Mouse (Mus musculus): Measurements from ENCODE around the gene Ankrd17. TPM values are rescaled to one million over a fixed set of nuclear protein-coding genes. Genes with fewer than 3 reads are reported as not detected.

Ankrd17 gene
- total and polyA plus RNA-seq, 3 experiments = 34.6 to 67.3 (median 35.0) TPM

DNA sequence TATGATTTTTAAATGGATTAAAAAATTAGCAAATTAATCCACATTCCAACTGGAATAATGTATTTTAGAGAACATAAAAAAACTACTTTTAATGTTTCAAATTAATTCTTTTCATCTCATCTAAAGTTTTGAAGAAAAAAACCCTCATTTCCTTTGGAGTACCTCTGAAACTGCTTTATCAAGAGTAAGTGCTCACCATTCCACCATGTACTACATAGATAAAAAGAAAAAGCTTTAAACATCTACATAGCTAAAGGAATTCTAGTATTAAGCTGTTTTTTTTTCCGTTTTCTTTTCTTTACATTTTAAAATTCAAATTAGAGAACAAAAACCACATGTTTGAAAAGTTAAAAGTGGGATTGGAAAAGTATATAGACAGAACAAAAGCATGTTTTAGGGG, 86.3 kb downstream of the Ankrd17 start (continued):
- TF ChIP-seq CHD2 (IDR thresholded peaks at IDR 0.05; ENCODE audit: low read length) (no peak), RAD21 (IDR thresholded peaks at IDR 0.05; ENCODE audit: low read depth, low read length) (no peak), GATA1 (IDR thresholded peaks at IDR 0.05; ENCODE audit: low read depth, low read length) (0 out of 2 replicates have a peak, but pooled peaks have one; percentile 16)

DNA sequence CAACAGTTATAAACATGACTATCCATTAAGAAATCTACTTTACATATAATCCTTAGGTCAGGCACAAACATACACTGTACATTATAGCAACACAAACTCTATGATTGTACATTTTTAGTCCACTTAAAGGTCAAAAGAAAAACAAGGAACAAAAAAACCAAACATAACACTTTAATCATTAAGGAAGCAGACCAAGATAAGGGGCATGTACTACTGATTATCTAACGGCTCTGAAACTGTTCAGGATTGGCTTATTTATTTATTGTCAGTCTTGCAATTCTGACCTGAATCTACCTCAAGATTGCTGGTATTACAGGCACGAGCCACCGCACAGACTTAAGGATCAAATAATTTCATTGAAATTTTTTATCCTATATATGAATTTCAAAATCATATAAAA, 87.0 kb downstream of the Ankrd17 start:
- TF ChIP-seq NELFE (IDR thresholded peaks at IDR 0.05; ENCODE audit: low read depth, low read length) (no peak), MYB (IDR thresholded peaks at IDR 0.05; ENCODE audit: low read depth, low read length) (peak; percentile 78), MXI1 (IDR thresholded peaks at IDR 0.05; ENCODE audit: low read depth, low read length) (no peak), USF2 (IDR thresholded peaks at IDR 0.05; ENCODE audit: borderline replicate concordance in 1 of 2, insufficient read depth in 1 of 2, low read depth in 1 of 2, low read length in 2 of 2) (no peak), ZC3H11A (IDR thresholded peaks at IDR 0.05; ENCODE audit: low read depth, low read length) (no peak), MEF2A (IDR thresholded peaks at IDR 0.05; ENCODE audit: extremely low read depth, insufficient replicate concordance, low read depth, low read length, poor library complexity, severe bottlenecking) (no peak), BHLHE40 (IDR thresholded peaks at IDR 0.05; ENCODE audit: borderline replicate concordance, low read depth, low read length) (peak; percentile 44; the same call in 1 of the 2 replicates), RCOR1 (IDR thresholded peaks at IDR 0.05; ENCODE audit: low read depth, low read length) (0 out of 2 replicates have a peak, but pooled peaks have one; percentile 32), HCFC1 (IDR thresholded peaks at IDR 0.05; ENCODE audit: low read depth, low read length) (no peak), ETS1 (IDR thresholded peaks at IDR 0.05; ENCODE audit: low read depth, low read length) (peak; percentile 48; the same call in 1 of the 2 replicates), TCF12 (IDR thresholded peaks at IDR 0.05; ENCODE audit: low read depth, low read length) (peak; percentile 79), ELF1 (IDR thresholded peaks at IDR 0.05; ENCODE audit: low read depth, low read length) (0 out of 2 replicates have a peak, but pooled peaks have one; percentile 24), GATA1 (IDR thresholded peaks at IDR 0.05; ENCODE audit: low read depth, low read length) (peak; percentile 87), SIN3A (IDR thresholded peaks at IDR 0.05; ENCODE audit: low read length) (0 out of 2 replicates have a peak, but pooled peaks have one; percentile 35), ZNF384 (IDR thresholded peaks at IDR 0.05; ENCODE audit: low read depth, low read length) (peak; percentile 43; the same call in 1 of the 2 replicates), TBP (IDR thresholded peaks at IDR 0.05; ENCODE audit: low read depth, low read length) (no peak), MAFK (IDR thresholded peaks at IDR 0.05; ENCODE audit: borderline replicate concordance, low read depth, low read length) (0 out of 2 replicates have a peak, but pooled peaks have one; percentile 12), EP300 (IDR thresholded peaks at IDR 0.05; ENCODE audit: low read depth in 1 of 2, low read length in 2 of 2) (peak; percentile 81 to 92)
- peaks cover 0 to 24% of the 10 kb centered on the region in 2 experiments; a peak in 2 of 4 replicates for H3K4me1 ChIP-seq (ENCODE audit: control insufficient read depth in 1 of 2, insufficient read depth in 2 of 2, low read length in 2 of 2)
- no peak overlapping the region for H3K9ac ChIP-seq (ENCODE audit: control insufficient read depth, low read depth, low read length, poor library complexity, severe bottlenecking)
- peak overlapping the region; percentile 43 for H3K27ac ChIP-seq (ENCODE audit: control insufficient read depth, low read depth, low read length)
- DNase-seq (ENCODE audit: low read depth, low spot score) = peak; percentile 15
- no peaks in the 10 kb centered on the region for H3K27me3 ChIP-seq (ENCODE audit: control insufficient read depth in 1 of 2, insufficient read depth in 2 of 2, low read length in 2 of 2)
- H3K4me3 ChIP-seq (ENCODE audit: control insufficient read depth in 1 of 2, insufficient read depth in 1 of 2, low read depth in 2 of 2, low read length in 2 of 2) = peak overlapping the region in 1 of 2 experiments; percentile 16; a peak in 1 of 4 replicates
- H3K79me2 ChIP-seq (ENCODE audit: control insufficient read depth, insufficient read depth, low read length, poor library complexity) = peaks cover 1% of the 10 kb centered on the region; the same call in 1 of the 2 replicates
- H3K36me3 ChIP-seq (ENCODE audit: control insufficient read depth in 1 of 2, insufficient read depth in 2 of 2, low read length in 2 of 2) = peaks cover 10 to 15% of the 10 kb centered on the region in 2 experiments
- no peaks in the 10 kb centered on the region for H3K9me3 ChIP-seq (replicated peaks; ENCODE audit: insufficient read depth, low read length)

Measured in MEL (cell line).